Mouse (Mus musculus) testis, adult 2 months (tissue): ENCODE data around the gene Dbnl.

ENCODE experiments used
- CTCF ChIP-seq: fragments of 200-500 bp; IDR thresholded peaks from 2 replicates; pipeline ENCODE4 v1.5.1; 2012; ENCODE audit warnings: low read depth, mild to moderate bottlenecking, inconsistent platforms, low read length, moderate library complexity; ENCODE audit not compliant: control insufficient read depth, insufficient read depth, insufficient replicate concordance
- POLR2A ChIP-seq: fragments of 200-500 bp; IDR thresholded peaks from 2 replicates; pipeline ENCODE4 v1.6.1; 2012; ENCODE audit warnings: low read depth, mild to moderate bottlenecking, inconsistent platforms, low read length, moderate library complexity; ENCODE audit not compliant: control insufficient read depth

GRCm38 (mm10) chr11:5785732-5786131 is 2.6 kb upstream of the Dbnl start:
- TF ChIP-seq CTCF (no peak), POLR2A (no peak)
